Mouse (Mus musculus) embryonic fibroblast, embryonic 13.5 days (primary cell): ENCODE data around the gene Lrrc8e.
"Not testable (repeated sequence)": the region's sequence is repeated elsewhere in the genome, so short reads cannot be mapped to it uniquely, and the experiment has no call there.

Experiments used
- CTCF ChIP-seq: IDR thresholded peaks from 2 replicates; pipeline ENCODE4 v1.5.1; 2011; ENCODE audit warnings: mild to moderate bottlenecking, control low read depth, low read length, moderate library complexity, borderline replicate concordance; ENCODE audit not compliant: insufficient read depth
- POLR2A ChIP-seq: IDR thresholded peaks from 2 replicates; pipeline ENCODE4 v1.6.1; 2011; ENCODE audit warnings: low read depth, mild to moderate bottlenecking, control low read depth, low read length, moderate library complexity

GRCm38 (mm10) chr8:4255471-4255870 is 28.8 kb downstream of the Lrrc8e start:
- TF ChIP-seq CTCF, POLR2A: not testable (repeated sequence)
